Mouse (Mus musculus): ENCODE data around the gene Fam170b. TPM values are rescaled to one million over a fixed set of nuclear protein-coding genes. Genes with fewer than 3 reads are reported as not detected.

Gene Fam170b
- polyA plus RNA-seq, 1 experiment = not detected

DNA sequence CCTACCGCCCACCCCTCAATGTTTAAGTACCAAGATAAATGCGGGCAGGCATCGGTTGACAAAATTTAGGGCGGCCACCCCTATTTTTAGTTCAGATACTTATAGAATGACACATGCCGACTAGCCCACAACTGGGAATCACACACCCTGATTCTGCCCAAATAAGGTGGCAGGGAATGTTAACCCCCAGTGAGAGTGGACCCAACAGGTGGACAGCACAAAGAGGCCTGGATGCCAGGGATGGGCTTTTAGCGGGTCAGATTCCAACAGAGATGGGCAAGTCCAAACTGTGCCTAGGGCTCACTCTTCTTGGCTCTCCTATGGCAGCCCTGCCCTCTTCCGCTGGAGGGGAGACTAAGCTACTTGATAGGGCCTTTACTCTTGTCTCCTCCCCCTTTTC lies 33.7 kb upstream of the Fam170b start:
- Histone ChIP-seq H3K27ac (ENCODE audit: insufficient read depth, low read length) (no peak overlapping the region), H3K4me1 (ENCODE audit: control insufficient read depth, insufficient read depth, low read length) (no peaks in the 10 kb centered on the region), H3K4me3 (replicated peaks; ENCODE audit: insufficient read depth, low read depth, low read length) (no peak overlapping the region), H3K27me3 (ENCODE audit: control insufficient read depth, insufficient read depth, low read length) (no peaks in the 10 kb centered on the region)
- WGBS = 93% methylated on average over 7 of the region's 7 CpGs
- DNase-seq = no peak
- TF ChIP-seq POLR2A (IDR thresholded peaks at IDR 0.05; ENCODE audit: borderline replicate concordance, insufficient read depth, low read length) = no peak
- no peak for TF ChIP-seq CTCF (IDR thresholded peaks at IDR 0.05; ENCODE audit: borderline replicate concordance, insufficient read depth, low read depth, low read length)

DNA sequence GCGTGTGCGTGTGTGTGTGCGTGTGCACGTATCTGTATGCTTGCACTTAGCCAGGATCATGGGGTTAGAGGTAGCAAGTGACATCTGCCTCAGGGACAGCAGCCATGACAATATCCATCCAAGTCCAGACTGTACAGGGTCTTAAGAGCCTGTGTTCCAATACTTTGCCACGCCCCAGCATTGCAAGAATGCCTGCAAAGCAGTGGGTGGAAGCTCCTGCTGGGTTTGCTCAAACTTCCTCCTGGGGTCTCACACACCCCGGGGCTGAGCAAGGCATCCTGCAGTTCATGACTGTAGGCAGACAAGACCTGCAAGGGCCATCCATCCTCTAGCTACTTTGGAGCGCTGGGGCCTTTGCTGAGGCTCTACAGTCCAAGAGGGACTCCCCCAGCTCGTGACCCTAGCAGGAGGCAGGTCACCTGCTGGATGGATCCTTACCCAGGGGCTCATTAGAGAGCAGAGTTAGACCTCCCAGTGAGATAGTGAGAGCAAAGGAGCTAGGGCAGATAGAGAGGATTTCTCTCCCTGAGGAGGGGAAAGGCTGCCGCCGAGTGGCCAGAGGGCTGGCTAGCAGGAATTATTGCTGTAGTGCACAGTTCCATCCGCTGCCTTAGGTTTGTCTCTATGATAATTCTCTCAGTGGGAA lies 32.6 kb upstream of the Fam170b start:
- Histone ChIP-seq H3K27me3 (ENCODE audit: control insufficient read depth, insufficient read depth, low read length) (no peaks in the 10 kb centered on the region), H3K27ac (ENCODE audit: insufficient read depth, low read length) (no peak overlapping the region), H3K4me3 (replicated peaks; ENCODE audit: insufficient read depth, low read depth, low read length) (no peak overlapping the region), H3K4me1 (ENCODE audit: control insufficient read depth, insufficient read depth, low read length) (no peaks in the 10 kb centered on the region)
- WGBS = 66% methylated on average over 11 of the region's 11 CpGs
- TF ChIP-seq POLR2A (IDR thresholded peaks at IDR 0.05; ENCODE audit: borderline replicate concordance, insufficient read depth, low read length) (no peak), CTCF (IDR thresholded peaks at IDR 0.05; ENCODE audit: borderline replicate concordance, insufficient read depth, low read depth, low read length) (0 out of 2 replicates have a peak, but pooled peaks have one; percentile 3)
- no peak for DNase-seq

DNA sequence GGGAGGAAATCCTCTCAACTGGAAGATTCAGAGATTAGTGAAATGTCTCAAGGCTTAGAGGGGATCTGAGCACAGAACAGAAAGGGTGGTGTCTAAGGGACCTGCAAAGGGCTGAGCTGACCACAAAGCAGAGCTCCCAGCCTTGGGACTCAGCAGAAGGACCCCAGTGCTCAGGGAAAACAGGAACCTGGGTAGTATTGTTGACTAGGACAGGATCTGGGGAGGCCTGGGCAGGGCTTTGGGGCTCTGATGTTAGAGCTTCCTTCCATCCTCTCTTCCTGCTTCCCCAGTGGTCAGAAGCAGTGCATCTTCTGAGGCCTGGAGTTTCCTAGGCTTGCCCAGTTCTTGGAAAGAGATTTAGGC lies 32.1 kb upstream of the Fam170b start:
- H3K27ac ChIP-seq (ENCODE audit: insufficient read depth, low read length) = no peak overlapping the region
- TF ChIP-seq POLR2A (IDR thresholded peaks at IDR 0.05; ENCODE audit: borderline replicate concordance, insufficient read depth, low read length) (no peak), CTCF (IDR thresholded peaks at IDR 0.05; ENCODE audit: borderline replicate concordance, insufficient read depth, low read depth, low read length) (no peak)
- no peaks in the 10 kb centered on the region for H3K4me1 ChIP-seq (ENCODE audit: control insufficient read depth, insufficient read depth, low read length)
- no peaks in the 10 kb centered on the region for H3K27me3 ChIP-seq (ENCODE audit: control insufficient read depth, insufficient read depth, low read length)
- no peak overlapping the region for H3K4me3 ChIP-seq (replicated peaks; ENCODE audit: insufficient read depth, low read depth, low read length)
- DNase-seq = no peak

DNA sequence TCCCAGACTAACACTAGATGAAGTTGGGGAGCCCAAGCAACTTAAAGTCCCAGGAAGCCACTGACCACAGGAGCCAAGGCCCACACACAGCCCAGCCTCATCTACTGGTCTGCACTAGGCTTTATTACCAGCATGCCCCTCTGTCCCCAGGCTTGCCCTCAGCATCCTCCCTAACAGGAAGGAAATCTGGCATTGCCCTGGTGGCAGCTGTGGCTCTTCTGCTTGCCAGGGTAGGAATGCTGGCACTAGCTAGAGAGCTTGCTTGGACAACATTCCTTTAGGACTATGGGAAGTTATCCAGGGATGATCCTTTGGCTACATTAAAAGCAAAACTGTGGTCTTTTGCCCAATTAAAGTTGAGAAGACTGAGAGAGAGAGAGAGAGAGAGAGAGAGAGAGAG lies 23.7 kb upstream of the Fam170b start:
- TF ChIP-seq CTCF (IDR thresholded peaks at IDR 0.05; ENCODE audit: borderline replicate concordance, insufficient read depth, low read depth, low read length) = no peak
- no peak for TF ChIP-seq POLR2A (IDR thresholded peaks at IDR 0.05; ENCODE audit: borderline replicate concordance, insufficient read depth, low read length)
- Histone ChIP-seq H3K27ac (ENCODE audit: insufficient read depth, low read length) (no peak overlapping the region), H3K4me1 (ENCODE audit: control insufficient read depth, insufficient read depth, low read length) (peaks cover 3% of the 10 kb centered on the region; the same call in 1 of the 2 replicates), H3K27me3 (ENCODE audit: control insufficient read depth, insufficient read depth, low read length) (no peaks in the 10 kb centered on the region), H3K4me3 (replicated peaks; ENCODE audit: insufficient read depth, low read depth, low read length) (no peak overlapping the region)
- DNase-seq = peak in 1 of 2 experiments; percentile 10

DNA sequence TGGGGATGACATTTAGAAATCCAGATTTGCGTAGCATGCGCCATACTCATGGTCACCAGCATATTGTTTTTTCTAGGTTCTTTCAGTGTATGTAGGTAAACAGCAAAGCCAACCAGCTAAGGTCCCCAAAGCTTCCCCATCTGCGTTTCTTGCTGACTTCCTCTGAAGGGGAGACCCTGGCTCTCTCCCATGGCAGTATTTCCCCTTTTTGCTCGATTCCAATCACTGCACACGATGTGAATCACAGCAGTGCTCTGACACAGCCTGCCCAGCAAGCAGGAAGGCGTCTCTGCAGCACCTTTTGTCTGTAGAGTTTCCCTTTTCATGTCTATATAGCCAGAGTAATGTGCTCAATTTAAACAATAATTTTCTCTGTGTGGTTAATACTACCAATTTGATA lies 21.3 kb upstream of the Fam170b start:
- Histone ChIP-seq H3K27ac (ENCODE audit: insufficient read depth, low read length) (no peak overlapping the region), H3K27me3 (ENCODE audit: control insufficient read depth, insufficient read depth, low read length) (no peaks in the 10 kb centered on the region), H3K4me1 (ENCODE audit: control insufficient read depth, insufficient read depth, low read length) (peaks cover 3% of the 10 kb centered on the region; the same call in 1 of the 2 replicates), H3K4me3 (replicated peaks; ENCODE audit: insufficient read depth, low read depth, low read length) (no peak overlapping the region)
- no peak for DNase-seq
- no peak for TF ChIP-seq POLR2A (IDR thresholded peaks at IDR 0.05; ENCODE audit: borderline replicate concordance, insufficient read depth, low read length)
- WGBS = 62% methylated on average over 6 of the region's 6 CpGs

DNA sequence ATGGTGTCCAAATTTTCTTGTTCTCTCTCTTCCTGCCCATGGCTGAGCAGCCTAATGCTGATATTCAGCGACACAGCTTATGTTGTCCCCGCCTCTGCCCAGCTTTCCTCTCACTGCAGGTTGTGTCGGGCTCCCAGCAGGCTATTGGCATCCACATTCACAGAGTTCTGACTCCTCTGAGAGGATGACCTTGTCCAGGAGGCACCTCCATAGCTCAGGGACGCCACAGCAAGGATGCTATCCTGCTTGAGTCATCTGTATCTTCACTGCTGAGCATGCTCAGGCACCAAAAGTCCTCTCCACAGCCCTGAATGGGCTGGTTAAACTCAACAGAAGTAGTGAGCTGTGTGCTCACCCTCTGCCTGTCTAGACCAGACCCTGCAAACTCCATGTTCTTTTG lies 18.8 kb upstream of the Fam170b start:
- Histone ChIP-seq H3K4me3 (replicated peaks; ENCODE audit: insufficient read depth, low read depth, low read length) (no peak overlapping the region), H3K27ac (ENCODE audit: insufficient read depth, low read length) (no peak overlapping the region), H3K27me3 (ENCODE audit: control insufficient read depth, insufficient read depth, low read length) (no peaks in the 10 kb centered on the region), H3K4me1 (ENCODE audit: control insufficient read depth, insufficient read depth, low read length) (peaks cover 3% of the 10 kb centered on the region; the same call in 1 of the 2 replicates)
- 17% methylated on average over 4 of the region's 4 CpGs for WGBS
- TF ChIP-seq POLR2A (IDR thresholded peaks at IDR 0.05; ENCODE audit: borderline replicate concordance, insufficient read depth, low read length) = no peak
- TF ChIP-seq CTCF (IDR thresholded peaks at IDR 0.05; ENCODE audit: borderline replicate concordance, insufficient read depth, low read depth, low read length) = no peak
- DNase-seq = no peak

DNA sequence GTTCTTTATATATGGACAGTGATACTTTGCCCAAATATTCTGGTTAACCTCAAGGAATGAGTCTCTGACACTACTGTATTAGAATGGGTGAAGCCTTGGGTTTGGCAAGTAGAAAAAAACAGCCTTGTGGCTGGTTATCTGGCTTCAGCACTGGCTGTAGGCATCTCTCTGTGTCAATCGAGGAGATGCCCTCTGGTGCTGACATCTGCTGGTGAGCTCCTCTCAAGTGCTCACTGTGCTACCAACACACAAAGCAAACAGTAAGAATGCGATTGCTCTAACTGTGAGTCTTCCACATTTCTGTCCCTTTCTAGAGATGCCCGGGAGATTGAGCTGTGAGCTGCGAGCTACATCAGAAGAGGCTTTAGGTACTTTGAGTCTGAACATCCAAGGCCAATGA lies 17.2 kb upstream of the Fam170b start:
- 64% methylated on average over 4 of the region's 4 CpGs for WGBS

DNA sequence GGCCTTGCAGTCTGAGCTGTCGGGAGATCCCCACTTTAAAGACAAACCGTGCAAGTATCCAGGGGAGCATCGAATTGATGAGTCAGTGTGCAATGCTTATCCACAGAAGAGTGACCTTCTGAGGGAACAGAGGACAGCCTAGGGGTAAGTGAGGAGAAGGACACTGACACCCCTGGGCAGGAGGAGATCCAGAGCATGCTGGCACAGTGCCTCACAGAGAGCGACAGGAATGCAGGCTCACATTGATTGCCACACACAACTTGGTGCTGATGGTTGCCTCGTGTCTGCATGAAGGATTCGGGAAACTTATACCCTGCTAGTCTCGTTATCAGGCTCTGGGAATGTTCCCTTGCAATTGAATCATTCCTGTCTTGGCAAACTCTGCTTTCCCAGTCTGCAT lies 16.5 kb upstream of the Fam170b start:
- Histone ChIP-seq H3K4me3 (replicated peaks; ENCODE audit: insufficient read depth, low read depth, low read length) (no peak overlapping the region), H3K27me3 (ENCODE audit: control insufficient read depth, insufficient read depth, low read length) (no peaks in the 10 kb centered on the region), H3K4me1 (ENCODE audit: control insufficient read depth, insufficient read depth, low read length) (peaks cover 3% of the 10 kb centered on the region; the same call in 1 of the 2 replicates), H3K27ac (ENCODE audit: insufficient read depth, low read length) (no peak overlapping the region)
- 47% methylated on average over 7 of the region's 7 CpGs for WGBS
- DNase-seq = no peak
- TF ChIP-seq POLR2A (IDR thresholded peaks at IDR 0.05; ENCODE audit: borderline replicate concordance, insufficient read depth, low read length) (no peak), CTCF (IDR thresholded peaks at IDR 0.05; ENCODE audit: borderline replicate concordance, insufficient read depth, low read depth, low read length) (no peak)

More for the DNA sequence above, 17.2 kb upstream of the Fam170b start:
- no peak for DNase-seq
- no peaks in the 10 kb centered on the region for H3K27me3 ChIP-seq (ENCODE audit: control insufficient read depth, insufficient read depth, low read length)
- H3K27ac ChIP-seq (ENCODE audit: insufficient read depth, low read length) = no peak overlapping the region
- no peak overlapping the region for H3K4me3 ChIP-seq (replicated peaks; ENCODE audit: insufficient read depth, low read depth, low read length)
- TF ChIP-seq CTCF (IDR thresholded peaks at IDR 0.05; ENCODE audit: borderline replicate concordance, insufficient read depth, low read depth, low read length) (no peak), POLR2A (IDR thresholded peaks at IDR 0.05; ENCODE audit: borderline replicate concordance, insufficient read depth, low read length) (no peak)
- peaks cover 3% of the 10 kb centered on the region; the same call in 1 of the 2 replicates for H3K4me1 ChIP-seq (ENCODE audit: control insufficient read depth, insufficient read depth, low read length)
